Mouse (Mus musculus) liver, embryonic 14.5 days (tissue): ENCODE data around the gene Pi4ka.

Experiments
- CTCF ChIP-seq: IDR thresholded peaks from 2 replicates; pipeline ENCODE4 v1.5.1; 2016; ENCODE audit warnings: antibody characterized with exemption, low read depth, control low read depth
- EP300 ChIP-seq: IDR thresholded peaks from 2 replicates; pipeline ENCODE4 v1.6.1; 2016; ENCODE audit warnings: antibody characterized with exemption, low read depth

DNA sequence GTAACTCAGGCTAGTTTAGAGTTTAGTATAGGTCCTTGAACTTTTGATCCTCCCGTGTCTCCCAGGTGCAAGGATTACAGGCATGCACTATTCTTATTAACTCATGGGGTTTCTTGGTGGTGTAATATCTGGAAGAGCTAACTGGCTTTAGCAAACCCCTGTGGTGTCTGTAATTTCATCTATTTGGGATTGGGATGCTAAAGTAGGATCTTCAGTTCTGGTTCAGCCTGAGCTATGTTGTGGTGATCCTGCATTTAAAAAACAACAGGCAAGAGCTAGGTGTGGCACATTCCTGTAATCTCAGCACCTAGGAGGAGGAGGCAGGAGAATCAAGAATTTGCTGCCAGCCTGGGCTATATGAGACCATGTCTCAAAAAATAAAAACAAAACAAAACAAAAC lies 161.1 kb downstream of the Pi4ka start:
- TF ChIP-seq CTCF (no peak), EP300 (no peak)
